Mouse (Mus musculus) erythroblast, embryonic 14.5 days (primary cell): ENCODE data around the gene Slc13a2.

ENCODE experiments used
- GATA1 ChIP-seq: IDR thresholded peaks from 2 replicates; pipeline ENCODE4 v1.6.1; 2012; ENCODE audit warnings: low read length, inconsistent platforms, mixed read lengths
- TAL1 ChIP-seq: IDR thresholded peaks from 3 replicates; pipeline ENCODE4 v1.6.1; 2012; ENCODE audit warnings: low read length, inconsistent platforms, mixed read lengths

- TF ChIP-seq TAL1 (no peak), GATA1 (no peak)
Measured at GRCm38 (mm10) chr11:78386508-78387043, 35.4 kb downstream of the Slc13a2 start, which contains the start of gene Foxn1.
